Mouse (Mus musculus): ENCODE results near the gene 4930470P17Rik.

Gene 4930470P17Rik

GRCm38 (mm10) chr2:170578588-170578987 is 23.2 kb downstream of the 4930470P17Rik start:
- no peak for DNase-seq (ENCODE audit: low read depth)

- DNase-seq (ENCODE audit: low read depth): no peak
Observed at GRCm38 (mm10) chr2:170577502-170577901, 24.3 kb downstream of the 4930470P17Rik start.

GRCm38 (mm10) chr2:170576077-170576476 is 25.7 kb downstream of the 4930470P17Rik start:
- no peak for DNase-seq (ENCODE audit: low read depth)

- DNase-seq (ENCODE audit: low read depth): no peak
Observed at GRCm38 (mm10) chr2:170564995-170565394, 36.8 kb downstream of the 4930470P17Rik start.

- DNase-seq (ENCODE audit: low read depth): no peak
Observed at GRCm38 (mm10) chr2:170563956-170564855, 37.6 kb downstream of the 4930470P17Rik start.

GRCm38 (mm10) chr2:170552088-170552487 is 49.7 kb downstream of the 4930470P17Rik start:
- no peak for DNase-seq (ENCODE audit: low read depth)

GRCm38 (mm10) chr2:170550240-170550639 is 51.6 kb downstream of the 4930470P17Rik start:
- no peak for DNase-seq (ENCODE audit: low read depth)

GRCm38 (mm10) chr2:170549146-170549545 is 52.7 kb downstream of the 4930470P17Rik start:
- no peak for DNase-seq (ENCODE audit: low read depth)

- no peak for DNase-seq (ENCODE audit: low read depth)
Observed at GRCm38 (mm10) chr2:170548046-170548445, 53.8 kb downstream of the 4930470P17Rik start.

GRCm38 (mm10) chr2:170547526-170547925 is 54.3 kb downstream of the 4930470P17Rik start:
- no peak for DNase-seq (ENCODE audit: low read depth)

- DNase-seq (ENCODE audit: low read depth): no peak
Observed at GRCm38 (mm10) chr2:170545745-170546144, 56.1 kb downstream of the 4930470P17Rik start.

GRCm38 (mm10) chr2:170544950-170545349 is 56.9 kb downstream of the 4930470P17Rik start:
- DNase-seq (ENCODE audit: low read depth): no peak

- DNase-seq (ENCODE audit: low read depth): no peak
Observed at GRCm38 (mm10) chr2:170544159-170544558, 57.7 kb downstream of the 4930470P17Rik start.

GRCm38 (mm10) chr2:170543625-170544024 is 58.2 kb downstream of the 4930470P17Rik start:
- no peak for DNase-seq (ENCODE audit: low read depth)

- no peak for DNase-seq (ENCODE audit: low read depth)
Observed at GRCm38 (mm10) chr2:170539211-170539610, 62.6 kb downstream of the 4930470P17Rik start.

GRCm38 (mm10) chr2:170535841-170536240 is 66.0 kb downstream of the 4930470P17Rik start:
- no peak for DNase-seq (ENCODE audit: low read depth)

- DNase-seq (ENCODE audit: low read depth): no peak
Observed at GRCm38 (mm10) chr2:170534803-170535174, 67.0 kb downstream of the 4930470P17Rik start.

GRCm38 (mm10) chr2:170534116-170534802 is 67.6 kb downstream of the 4930470P17Rik start:
- no peak for DNase-seq (ENCODE audit: low read depth)

- DNase-seq (ENCODE audit: low read depth): no peak
Observed at GRCm38 (mm10) chr2:170530256-170530655, 71.6 kb downstream of the 4930470P17Rik start.

- DNase-seq (ENCODE audit: low read depth): no peak
Observed at GRCm38 (mm10) chr2:170529766-170530165, 72.1 kb downstream of the 4930470P17Rik start.

Data from c-Kit-positive CD71-positive TER-119-negative erythroid progenitor cells, embryonic 14.5 days (primary cell).